Mouse (Mus musculus): ENCODE data around the gene Sh2d3c. TPM values are rescaled to one million over a fixed set of nuclear protein-coding genes. Genes with fewer than 3 reads are reported as not detected.

The Sh2d3c gene
- total RNA-seq, 2 experiments from 2014 or later: 18.4 TPM

DNA sequence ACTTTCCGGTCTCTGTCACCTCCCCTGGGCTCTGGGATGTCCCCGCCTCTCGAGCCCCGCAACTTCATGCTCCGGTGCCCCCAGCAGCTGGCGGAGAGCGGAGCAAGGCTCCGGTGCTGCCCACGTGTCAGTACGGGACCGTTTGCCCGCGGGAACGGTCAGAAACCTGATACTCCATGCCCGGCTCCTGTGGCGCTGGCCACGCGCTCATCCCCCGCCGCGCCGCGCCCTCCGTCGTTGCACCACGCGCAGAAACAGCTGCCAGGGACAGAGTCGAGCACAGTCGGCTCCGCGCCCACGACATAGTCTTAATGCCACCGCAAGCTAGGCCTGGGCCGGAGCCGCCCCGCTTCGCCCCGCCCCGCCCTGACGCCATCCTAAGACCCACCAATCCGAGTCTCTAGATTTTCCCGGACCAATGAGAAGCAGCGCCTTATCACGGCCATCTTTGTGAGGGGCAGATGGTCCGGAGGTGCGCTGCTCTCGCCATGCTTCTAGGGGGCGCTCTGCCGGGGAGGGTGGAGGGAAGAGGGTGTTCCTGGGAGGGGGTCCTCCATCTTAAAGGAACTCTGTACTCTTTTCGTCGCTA lies 26.9 kb upstream of the Sh2d3c start:
- peak; percentile 93 to 96 for DNase-seq (ENCODE audit: low spot score in 2 of 2)

DNA sequence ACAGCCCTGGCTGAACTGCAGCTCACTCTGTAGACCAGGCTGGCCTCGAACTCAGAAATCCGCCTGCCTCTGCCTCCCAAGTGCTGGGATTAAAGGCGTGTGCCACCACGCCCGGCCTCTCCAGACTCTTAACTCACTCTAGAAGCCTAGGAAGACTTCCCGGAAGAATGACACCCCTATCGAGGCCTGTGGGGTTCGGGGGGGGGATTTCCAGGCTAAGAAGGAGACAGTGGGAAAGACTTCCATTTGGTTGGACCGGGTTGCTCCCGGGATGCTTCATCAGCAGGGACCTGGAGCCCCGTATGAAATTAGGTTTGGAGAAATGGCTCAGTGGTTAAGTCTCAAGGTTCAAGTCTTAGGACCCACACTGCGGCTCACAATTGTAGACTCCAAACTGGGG lies 26.2 kb upstream of the Sh2d3c start:
- no peak for DNase-seq (ENCODE audit: low spot score in 2 of 2)

DNA sequence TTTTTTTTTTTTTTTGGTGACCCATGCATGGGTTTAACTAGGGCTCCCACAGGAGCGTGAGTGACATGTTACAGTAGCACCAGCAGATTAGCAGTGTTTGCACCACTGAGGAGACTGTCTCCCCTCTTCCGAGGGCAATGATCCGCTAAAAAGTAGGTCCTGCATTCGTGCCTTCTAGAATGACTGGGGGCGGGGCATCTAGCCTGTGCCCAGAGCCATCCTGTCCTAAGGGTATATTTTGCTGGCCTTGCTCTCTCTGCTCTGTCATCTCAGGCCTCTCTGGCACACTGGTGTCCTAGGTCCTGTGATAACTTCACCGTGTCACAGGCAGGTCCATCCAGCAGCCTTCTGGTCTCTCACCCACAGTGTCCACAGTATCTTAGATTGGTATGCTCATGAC lies 21.2 kb upstream of the Sh2d3c start:
- no peak for DNase-seq (ENCODE audit: low spot score in 2 of 2)

- no peak for DNase-seq (ENCODE audit: low spot score in 2 of 2)
Measured at GRCm38 (mm10) chr2:32700966-32701743, 19.7 kb upstream of the Sh2d3c start.

DNA sequence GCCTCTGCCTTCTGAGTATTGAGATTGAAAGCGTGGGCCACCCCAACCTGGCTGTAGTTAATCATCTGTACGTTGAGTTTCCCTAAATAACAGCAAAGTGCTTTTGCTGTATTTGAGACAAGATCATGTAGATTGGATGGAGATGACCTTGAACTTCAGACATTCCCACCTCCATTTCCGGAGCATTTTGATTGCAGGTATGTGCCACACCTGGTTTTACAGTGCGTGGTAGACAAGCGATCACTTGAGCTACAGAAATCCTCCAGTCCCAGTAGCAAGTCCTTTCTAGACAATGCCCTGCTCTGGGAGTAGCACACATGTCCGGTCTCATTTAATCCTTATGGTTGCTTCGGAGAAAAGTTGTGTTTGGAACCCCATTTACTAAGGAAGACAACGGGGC lies 17.8 kb upstream of the Sh2d3c start:
- no peak for DNase-seq (ENCODE audit: low spot score in 2 of 2)

DNA sequence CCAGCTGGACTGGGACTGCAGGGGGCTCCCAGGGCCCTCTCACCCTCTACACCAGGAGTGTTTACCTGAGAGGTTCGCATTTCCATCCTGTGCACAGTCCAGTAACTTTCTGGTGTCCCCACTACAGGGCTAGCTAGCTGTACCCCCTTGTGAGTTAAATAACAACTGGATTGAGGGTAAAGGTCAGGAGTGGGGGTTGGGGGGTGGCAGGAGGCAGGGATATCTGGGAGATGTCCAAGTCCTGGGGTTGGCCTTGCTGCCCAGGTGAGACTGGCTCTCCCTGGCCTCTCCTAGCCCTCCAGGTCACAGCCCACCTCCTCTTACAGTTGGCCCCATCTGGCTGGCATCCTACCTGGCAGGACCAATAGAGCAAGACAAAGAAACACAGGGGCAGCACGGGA lies 16.8 kb upstream of the Sh2d3c start, which contains the start of gene Fpgs:
TSS of gene Fpgs (minus strand) at position 125 of the 401 bp plus-strand sequence.
- no peak for DNase-seq (ENCODE audit: low spot score in 2 of 2)

DNA sequence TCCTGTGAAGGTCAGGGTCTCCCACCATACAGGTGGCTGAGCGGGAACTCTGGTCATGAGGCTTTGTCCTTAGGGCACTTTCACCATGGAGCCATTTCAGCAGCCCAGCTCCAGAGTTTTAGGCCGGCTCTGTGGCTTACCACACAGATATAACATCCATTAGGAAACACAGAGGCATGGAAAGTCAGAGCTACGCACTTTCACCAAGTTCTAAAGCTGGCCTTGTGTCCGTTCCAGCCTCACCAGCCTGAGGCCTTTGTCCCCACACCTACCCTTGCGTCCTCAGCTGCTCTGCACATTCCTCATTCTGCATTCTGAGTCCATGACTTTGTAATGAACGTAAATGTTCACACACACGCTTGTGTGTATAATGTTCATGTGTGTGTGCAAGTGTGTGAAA lies 15.8 kb upstream of the Sh2d3c start:
- no peak for DNase-seq (ENCODE audit: low spot score in 2 of 2)

DNA sequence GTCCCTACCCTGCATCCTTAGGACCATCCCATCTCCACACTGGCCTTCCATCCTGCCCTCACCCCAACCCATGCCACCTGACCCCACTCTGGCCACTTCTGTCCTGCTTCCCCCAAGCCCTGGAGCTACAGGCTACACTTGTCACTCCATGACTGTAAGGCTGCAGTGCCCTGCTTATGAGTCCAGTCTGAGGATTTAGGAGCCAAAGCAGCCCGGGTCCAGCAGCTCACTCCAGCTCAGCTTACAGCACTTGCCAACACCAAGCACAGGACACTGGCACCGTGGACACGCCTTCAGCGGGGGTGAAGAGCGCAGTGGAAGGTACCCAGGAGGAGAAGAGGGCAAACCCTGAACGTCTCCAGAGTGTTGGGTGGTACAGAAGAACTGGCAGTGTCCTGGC lies 13.9 kb upstream of the Sh2d3c start:
- no peak for DNase-seq (ENCODE audit: low spot score in 2 of 2)

GRCm38 (mm10) chr2:32708643-32709042 lies 12.2 kb upstream of the Sh2d3c start:
- DNase-seq (ENCODE audit: low spot score in 2 of 2): peak; percentile 59 to 73

DNA sequence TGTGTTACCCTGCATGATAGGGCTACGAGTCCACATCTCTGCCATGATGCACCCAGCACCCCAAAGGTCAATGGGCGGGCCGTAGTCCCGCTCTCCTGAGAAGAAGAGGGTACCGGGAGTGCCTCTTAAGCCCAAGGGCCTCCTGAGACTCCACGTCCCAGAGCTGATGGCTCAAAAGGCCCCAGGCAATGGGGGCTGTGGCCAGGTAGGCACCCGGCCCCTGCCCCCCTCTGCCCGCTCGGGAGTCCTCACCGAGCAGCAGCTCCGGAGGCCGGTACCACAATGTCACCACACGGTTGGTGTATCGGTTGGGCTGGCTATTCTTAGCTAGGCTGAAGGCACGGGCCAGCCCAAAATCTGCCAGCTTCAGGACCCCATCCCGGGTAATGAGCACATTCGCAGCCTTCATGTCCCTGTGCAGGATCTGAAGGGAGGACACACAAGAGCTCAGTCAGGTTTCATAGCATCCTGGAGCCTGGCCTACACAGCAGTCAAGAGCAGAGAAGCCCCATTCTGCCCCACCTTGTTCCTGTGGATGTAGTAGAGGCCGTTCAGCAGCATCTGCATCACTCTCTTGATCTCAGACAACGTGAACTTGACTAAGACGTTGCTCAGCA lies 11.2 kb upstream of the Sh2d3c start:
- no peak for DNase-seq (ENCODE audit: low spot score in 2 of 2)

DNA sequence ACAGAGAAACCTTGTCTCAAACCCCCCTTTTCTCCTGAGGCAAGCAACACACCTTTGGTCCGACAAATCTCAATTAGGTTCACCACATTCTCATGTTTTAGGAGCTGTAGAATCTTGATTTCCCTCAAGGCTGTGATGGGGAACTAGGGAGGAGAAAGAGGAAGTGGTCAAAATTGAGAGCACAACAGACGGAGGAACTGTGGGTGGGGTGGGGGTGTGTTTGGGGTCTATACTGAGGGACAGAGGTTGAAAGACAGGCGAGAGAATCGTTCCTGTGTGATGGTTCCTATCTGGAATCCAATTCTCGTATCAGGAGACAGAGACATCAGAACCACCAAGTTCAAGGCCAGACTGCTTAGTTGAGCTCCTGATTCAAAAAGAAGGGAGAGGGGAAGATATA lies 10.4 kb upstream of the Sh2d3c start:
- no peak for DNase-seq (ENCODE audit: low spot score in 2 of 2)

DNA sequence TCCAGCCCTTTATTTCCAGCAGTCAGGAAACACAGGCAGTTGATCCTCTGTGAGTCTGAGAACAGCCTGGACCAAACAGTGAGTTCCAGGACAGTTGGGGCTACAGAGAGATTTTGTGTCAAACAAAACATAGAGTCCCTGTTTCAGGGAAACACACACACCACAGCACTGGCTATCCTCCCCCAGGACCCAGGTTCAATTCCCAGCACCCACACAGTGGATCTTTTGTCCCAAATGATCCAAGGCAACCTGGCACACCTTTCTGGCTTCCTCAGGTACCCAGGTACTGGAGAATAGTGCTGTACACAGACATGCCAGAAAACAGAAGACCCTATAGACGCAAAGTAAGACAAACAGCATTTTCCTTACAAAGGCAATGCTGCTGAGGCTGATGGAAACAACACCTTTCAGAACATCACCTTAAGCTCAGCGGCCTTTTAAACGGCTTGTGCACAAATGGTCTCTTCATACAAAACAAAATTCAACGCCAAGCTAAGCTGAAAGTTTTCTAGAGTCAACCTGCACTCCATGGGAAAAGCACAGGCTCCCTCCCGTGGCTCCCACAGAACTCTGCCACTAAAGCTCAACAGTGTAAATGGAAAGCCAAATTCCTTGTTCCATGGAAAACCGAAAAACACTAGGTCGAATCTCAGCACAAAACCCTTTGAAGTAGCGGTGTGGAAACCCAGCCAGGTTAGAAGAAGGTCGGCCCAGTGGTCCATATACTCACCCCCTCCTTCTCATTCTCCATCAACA lies 9.4 kb upstream of the Sh2d3c start:
- DNase-seq (ENCODE audit: low spot score in 2 of 2): no peak

DNA sequence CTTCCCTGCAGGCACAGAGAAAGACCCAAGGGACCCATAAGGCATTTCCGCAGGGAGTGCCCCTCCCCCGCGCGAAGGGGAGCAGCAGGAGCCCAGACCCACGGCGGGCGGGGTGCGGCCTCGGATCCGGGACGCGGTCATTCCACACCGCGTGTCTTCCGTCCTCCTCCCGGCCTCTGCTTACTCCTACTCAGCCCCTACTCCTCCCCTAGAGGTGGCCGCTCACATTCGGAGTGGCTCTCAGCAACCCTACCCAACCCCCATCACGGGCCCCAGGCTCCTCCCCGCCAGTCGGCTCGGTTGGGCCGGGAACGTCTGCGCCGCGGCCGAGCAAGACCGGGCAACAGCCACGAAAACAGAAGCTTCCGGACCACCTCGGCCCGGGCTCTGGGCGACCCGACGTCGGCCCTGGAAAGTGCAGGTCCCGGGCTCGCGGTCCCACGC lies 8.7 kb upstream of the Sh2d3c start:
- peak; percentile 45 to 82 for DNase-seq (ENCODE audit: low spot score in 2 of 2)

GRCm38 (mm10) chr2:32712586-32712933 lies 8.3 kb upstream of the Sh2d3c start:
- peak; percentile 94 to 96 for DNase-seq (ENCODE audit: low spot score in 2 of 2)

DNA sequence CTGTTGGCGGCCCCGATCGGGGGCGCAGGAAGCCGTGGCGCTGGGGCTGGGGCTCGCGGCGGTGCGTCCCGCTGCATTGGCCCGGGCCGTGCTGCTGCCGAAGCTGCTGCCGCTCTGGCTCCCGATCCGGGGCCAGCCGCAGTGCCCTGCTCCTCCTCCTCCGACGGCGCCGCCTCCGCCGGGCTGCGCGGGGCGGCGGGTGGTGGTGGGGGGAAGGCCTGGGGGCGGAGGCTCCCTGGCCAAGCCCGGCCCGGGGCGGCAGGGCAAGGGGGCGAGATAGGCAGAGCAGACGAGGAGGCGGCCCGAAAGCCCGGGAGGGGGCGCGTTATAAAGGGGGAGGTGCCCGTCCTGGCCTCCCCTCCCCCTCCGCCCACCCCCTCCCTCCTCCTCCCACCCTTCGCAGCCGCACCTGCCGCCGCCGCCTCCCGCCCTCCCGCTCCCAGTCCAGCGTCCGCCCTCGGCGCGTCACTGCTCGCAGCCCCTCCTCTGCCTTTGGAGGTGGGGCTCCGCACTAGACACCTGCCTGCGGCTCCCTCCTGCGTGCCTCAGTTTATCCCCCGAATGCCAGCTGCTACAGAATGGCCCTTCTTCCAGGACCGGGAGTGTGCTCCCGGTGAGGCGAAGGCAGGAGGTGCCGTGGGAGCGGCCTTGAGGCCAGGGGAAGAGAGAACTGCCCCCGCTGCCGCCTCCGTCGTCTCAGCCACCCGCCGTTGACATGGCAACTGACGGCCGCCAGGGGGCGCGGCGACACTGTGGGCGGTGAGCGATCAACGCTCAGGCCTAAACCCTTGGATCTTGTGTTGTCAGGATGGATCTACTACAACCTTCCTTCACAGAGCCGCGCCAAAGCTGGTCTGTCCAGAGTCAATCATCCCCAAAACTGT lies 7.7 kb upstream of the Sh2d3c start, which contains the start of gene Cdk9:
TSS of gene Cdk9 (minus strand) at position 143 of the 884 bp plus-strand sequence.
- peak; percentile 93 for DNase-seq (ENCODE audit: low spot score in 2 of 2)

- DNase-seq (ENCODE audit: low spot score in 2 of 2): no peak
Measured at GRCm38 (mm10) chr2:32714117-32714986, 6.5 kb upstream of the Sh2d3c start.

DNA sequence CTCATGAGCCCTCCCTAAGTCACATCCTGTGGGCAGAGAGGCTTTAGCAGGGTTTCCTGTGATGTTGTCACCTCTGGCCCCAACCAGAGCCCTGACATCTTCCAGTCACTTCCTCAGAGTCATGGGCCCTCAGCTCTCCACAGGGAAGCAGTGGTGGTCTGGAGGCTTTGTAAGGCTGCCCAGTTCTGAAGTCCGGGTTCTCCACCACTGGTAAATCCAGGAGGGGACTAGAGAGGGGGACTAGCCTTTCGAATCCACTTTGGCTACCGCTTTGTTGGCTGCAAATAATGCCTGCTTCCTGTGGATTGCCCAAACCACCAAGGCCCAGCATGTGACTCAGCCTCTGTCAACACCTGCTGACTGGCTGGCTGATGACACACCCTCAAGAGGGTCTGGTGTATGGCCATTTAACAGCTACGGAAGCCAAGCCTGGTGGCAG lies 5.8 kb upstream of the Sh2d3c start:
- no peak for DNase-seq (ENCODE audit: low spot score in 2 of 2)

DNA sequence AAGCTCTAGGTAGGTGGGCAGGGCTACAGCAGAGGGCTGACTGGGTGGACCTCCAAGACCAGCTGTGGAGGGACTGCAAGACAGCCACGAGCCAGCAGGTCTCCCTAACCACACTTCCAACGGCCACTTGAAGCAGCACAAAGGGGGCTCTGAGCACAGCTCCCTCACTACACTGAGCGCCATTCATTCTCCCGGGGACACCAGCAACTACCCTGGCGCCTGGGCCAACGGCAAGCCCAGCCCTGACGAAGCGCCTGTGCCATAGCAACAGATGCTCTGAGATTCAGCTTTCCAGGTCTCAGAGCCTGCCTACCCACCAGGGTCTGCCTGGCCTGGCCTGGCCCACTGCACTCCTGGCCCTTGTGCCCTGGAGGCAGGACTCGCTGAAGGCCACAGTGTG lies 2.1 kb upstream of the Sh2d3c start:
- no peak for DNase-seq (ENCODE audit: low spot score in 2 of 2)

- DNase-seq (ENCODE audit: low spot score in 2 of 2): no peak
Measured at GRCm38 (mm10) chr2:32720053-32720452, 802 bp upstream of the Sh2d3c start.

DNA sequence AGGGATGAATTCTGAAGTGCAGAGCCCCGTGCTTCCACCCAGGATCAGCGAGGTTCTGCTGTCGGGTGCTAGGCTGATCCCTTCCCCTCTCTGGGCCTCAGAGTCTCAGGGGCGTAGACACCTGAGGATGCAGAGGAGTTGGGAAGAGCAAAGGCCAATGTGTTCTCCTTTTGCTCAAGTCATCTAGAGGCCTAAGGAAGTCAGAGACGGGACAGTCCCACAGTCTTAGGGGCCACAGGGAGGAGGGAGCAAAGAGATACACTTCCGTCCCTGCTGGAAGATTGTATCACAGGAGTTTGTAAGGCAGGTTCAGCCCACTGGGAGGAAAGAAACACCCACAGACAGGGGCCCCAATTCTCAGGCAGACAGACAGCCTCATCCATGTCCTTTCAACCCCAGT lies 1.2 kb downstream of the Sh2d3c start:
- DNase-seq (ENCODE audit: low spot score in 2 of 2): no peak
